Mouse (Mus musculus): ENCODE results near the gene Tlcd1. TPM values are rescaled to one million over a fixed set of nuclear protein-coding genes. Genes with fewer than 3 reads are reported as not detected.
A peak's percentile ranks its signal among the peaks of the same experiment; 100 is the strongest.

The Tlcd1 gene
- total and polyA plus RNA-seq, 3 experiments: 23.3 to 28.3 TPM; not detected in 1

GRCm38 (mm10) chr11:78151161-78151560 is 25.4 kb upstream of the Tlcd1 start:
- Histone ChIP-seq H3K4me3 (ENCODE audit: control insufficient read depth in 1 of 2, insufficient read depth in 1 of 2, low read depth in 2 of 2, low read length in 2 of 2) (no peak overlapping the region), H3K79me2 (ENCODE audit: control insufficient read depth, insufficient read depth, low read length, poor library complexity) (no peaks in the 10 kb centered on the region), H3K4me1 (ENCODE audit: control insufficient read depth in 1 of 2, insufficient read depth in 2 of 2, low read length in 2 of 2) (no peaks in the 10 kb centered on the region), H3K36me3 (ENCODE audit: control insufficient read depth in 1 of 2, insufficient read depth in 2 of 2, low read length in 2 of 2) (no peaks in the 10 kb centered on the region; a peak in 1 of 4 replicates), H3K27ac (ENCODE audit: control insufficient read depth, low read depth, low read length) (no peak overlapping the region), H3K9ac (ENCODE audit: control insufficient read depth, low read depth, low read length, poor library complexity, severe bottlenecking) (no peak overlapping the region), H3K27me3 (ENCODE audit: control insufficient read depth in 1 of 2, insufficient read depth in 2 of 2, low read length in 2 of 2) (no peaks in the 10 kb centered on the region), H3K9me3 (replicated peaks; ENCODE audit: insufficient read depth, low read length) (no peaks in the 10 kb centered on the region)
- DNase-seq (ENCODE audit: low read depth, low spot score): peak; percentile 85
- no peak for TF ChIP-seq USF2 (IDR thresholded peaks at IDR 0.05; ENCODE audit: borderline replicate concordance in 1 of 2, insufficient read depth in 1 of 2, low read depth in 1 of 2, low read length in 2 of 2)
- no peak for TF ChIP-seq MAZ (IDR thresholded peaks at IDR 0.05; ENCODE audit: low read depth, low read length)
- TF ChIP-seq POLR2A (IDR thresholded peaks at IDR 0.05; ENCODE audit: control insufficient read depth in 1 of 2, insufficient read depth in 1 of 2, low read depth in 1 of 2, low read length in 2 of 2, poor library complexity in 1 of 2): no peak
- TF ChIP-seq JUND (IDR thresholded peaks at IDR 0.05; ENCODE audit: low read depth, low read length): peak; percentile 49; the same call in 1 of the 2 replicates
- no peak for TF ChIP-seq NRF1 (IDR thresholded peaks at IDR 0.05; ENCODE audit: insufficient read depth, low read depth, low read length, poor library complexity, severe bottlenecking)
- TF ChIP-seq E2F4 (IDR thresholded peaks at IDR 0.05; ENCODE audit: borderline replicate concordance, low read depth, low read length): no peak
- no peak for TF ChIP-seq MAFK (IDR thresholded peaks at IDR 0.05; ENCODE audit: borderline replicate concordance, low read depth, low read length)
- no peak for TF ChIP-seq UBTF (IDR thresholded peaks at IDR 0.05; ENCODE audit: borderline replicate concordance, insufficient read depth, low read depth, low read length)
- no peak for TF ChIP-seq CHD2 (IDR thresholded peaks at IDR 0.05; ENCODE audit: low read length)
- peak; percentile 89 for TF ChIP-seq ZNF384 (IDR thresholded peaks at IDR 0.05; ENCODE audit: low read depth, low read length)
- peak; percentile 75 to 95 (median 88) for TF ChIP-seq CTCF (IDR thresholded peaks at IDR 0.05 in 2 of 3, conservative IDR thresholded peaks at IDR 0.05 in 1 of 3; ENCODE audit: control insufficient read depth in 1 of 3, insufficient read depth in 1 of 3, low read depth in 2 of 3, low read length in 3 of 3, poor library complexity in 1 of 3, severe bottlenecking in 1 of 3)
- 0 out of 2 replicates have a peak, but pooled peaks have one; percentile 20 for TF ChIP-seq TBP (IDR thresholded peaks at IDR 0.05; ENCODE audit: low read depth, low read length)
- TF ChIP-seq USF1 (IDR thresholded peaks at IDR 0.05; ENCODE audit: low read depth, low read length): no peak
- peak; percentile 93 for TF ChIP-seq RAD21 (IDR thresholded peaks at IDR 0.05; ENCODE audit: low read depth, low read length)
- TF ChIP-seq ZKSCAN1 (IDR thresholded peaks at IDR 0.05; ENCODE audit: low read depth, low read length): no peak
- peak; percentile 96 for TF ChIP-seq SMC3 (IDR thresholded peaks at IDR 0.05; ENCODE audit: low read depth, low read length)
- no peak for TF ChIP-seq ETS1 (IDR thresholded peaks at IDR 0.05; ENCODE audit: low read depth, low read length)
- no peak for TF ChIP-seq MEF2A (IDR thresholded peaks at IDR 0.05; ENCODE audit: extremely low read depth, insufficient replicate concordance, low read depth, low read length, poor library complexity, severe bottlenecking)
- TF ChIP-seq MXI1 (IDR thresholded peaks at IDR 0.05; ENCODE audit: low read depth, low read length): no peak
- TF ChIP-seq MAX (IDR thresholded peaks at IDR 0.05; ENCODE audit: low read length): no peak
- peak; percentile 96 for TF ChIP-seq ZC3H11A (IDR thresholded peaks at IDR 0.05; ENCODE audit: low read depth, low read length)

Measured in MEL (cell line).